Mouse (Mus musculus) ES-E14 (cell line): ENCODE measurements around the gene Tmem135.

Experiments used
- CHD2 ChIP-seq: IDR thresholded peaks from 2 replicates; pipeline ENCODE4 v1.6.1; 2014; ENCODE audit warnings: mild to moderate bottlenecking, low read depth, low read length, inconsistent platforms
- ZNF384 ChIP-seq: IDR thresholded peaks from 2 replicates; pipeline ENCODE4 v1.6.1; 2012; ENCODE audit warnings: low read depth, low read length, inconsistent platforms

DNA sequence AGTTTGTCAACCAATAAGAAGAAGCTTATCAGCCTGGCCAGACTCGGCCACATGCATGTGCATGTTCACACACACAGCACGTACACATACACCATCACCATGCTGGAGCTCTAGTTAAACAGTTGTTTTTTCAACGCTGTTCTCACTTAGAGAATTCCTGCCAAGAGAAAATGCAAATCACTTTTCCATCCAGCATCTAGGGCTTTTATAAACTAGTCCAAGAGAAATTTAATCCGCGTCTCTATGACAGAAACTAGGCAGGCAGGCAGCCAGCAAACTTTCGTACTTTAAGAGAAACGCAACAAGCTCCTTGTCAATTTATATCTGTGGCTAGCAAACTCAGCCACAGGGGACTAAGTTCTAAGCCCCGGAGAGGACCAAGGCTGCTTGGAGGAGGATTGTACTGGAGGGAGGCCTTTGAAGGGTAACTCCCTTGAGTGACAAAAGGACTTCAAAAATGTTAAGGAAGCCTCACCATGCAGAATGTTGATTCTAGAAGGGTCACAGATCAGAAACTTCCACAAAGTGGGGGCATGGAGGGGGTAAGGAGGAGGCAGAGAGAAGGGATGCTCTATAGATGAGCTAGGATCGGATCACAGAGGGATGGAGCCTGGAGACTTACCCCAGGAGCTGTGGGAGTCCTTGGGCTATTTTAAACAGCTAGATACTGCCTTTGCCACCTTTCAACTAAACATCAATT is 29.3 kb upstream of the Tmem135 start:
- no peak for TF ChIP-seq ZNF384
- no peak for TF ChIP-seq CHD2
